Mouse (Mus musculus): ENCODE data around the gene Gm20431.
"Not testable (repeated sequence)": the region's sequence is repeated elsewhere in the genome, so short reads cannot be mapped to it uniquely, and the experiment has no call there.

Gm20431 gene

DNA sequence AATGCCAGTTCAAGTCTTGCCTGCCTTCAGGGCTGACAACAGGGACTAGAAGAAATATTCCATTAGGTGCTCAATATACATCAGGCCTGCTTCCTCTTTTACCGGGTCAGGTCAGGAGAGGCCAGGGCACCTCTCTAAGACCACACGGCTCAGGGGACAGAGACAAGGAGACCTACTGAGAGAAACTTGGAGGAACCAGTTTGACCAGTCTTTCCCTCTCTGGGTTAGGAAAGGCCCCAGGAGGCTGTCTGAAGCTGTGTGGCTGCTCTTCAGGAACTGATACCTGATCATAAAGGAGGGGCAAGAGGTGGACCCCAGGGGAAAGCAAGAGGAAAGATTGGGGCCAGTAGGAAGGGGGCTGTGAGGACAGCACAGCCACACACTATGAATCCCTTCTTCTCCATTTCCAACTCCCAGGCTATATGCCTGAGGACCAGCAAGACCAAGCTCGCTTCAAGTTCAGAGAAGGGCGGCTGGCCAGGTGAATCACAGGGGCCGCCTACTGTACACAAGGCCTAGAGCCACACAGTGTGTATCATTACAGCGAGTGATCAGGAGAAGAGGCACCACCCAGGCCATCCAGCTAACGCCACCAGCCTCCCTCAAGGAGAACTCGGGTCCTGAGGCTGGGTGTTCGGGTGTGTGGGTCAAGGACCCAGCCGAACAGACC is 2.0 kb downstream of the Gm20431 start:
- DNase-seq: peak; percentile 57 to 82

DNA sequence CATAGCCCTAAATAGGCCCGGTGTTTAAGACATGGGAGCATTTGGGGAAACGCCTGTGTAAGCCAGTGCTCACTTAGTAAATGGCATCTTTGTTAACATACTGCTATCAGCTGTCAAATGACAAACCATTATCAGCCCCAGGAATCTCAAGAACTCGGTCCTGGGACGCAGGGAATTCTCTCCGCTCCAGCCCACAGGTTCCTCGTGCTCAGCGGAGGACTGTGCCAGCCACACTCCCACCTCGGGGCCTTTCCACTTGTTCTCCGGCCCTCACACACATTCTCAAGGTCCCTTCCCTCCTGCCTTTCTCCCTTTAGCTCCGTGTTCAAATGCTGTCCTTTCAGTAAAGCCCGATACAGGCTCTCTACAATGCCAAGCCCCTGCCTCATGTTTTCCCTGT is 2.6 kb downstream of the Gm20431 start:
- no peak for DNase-seq

DNA sequence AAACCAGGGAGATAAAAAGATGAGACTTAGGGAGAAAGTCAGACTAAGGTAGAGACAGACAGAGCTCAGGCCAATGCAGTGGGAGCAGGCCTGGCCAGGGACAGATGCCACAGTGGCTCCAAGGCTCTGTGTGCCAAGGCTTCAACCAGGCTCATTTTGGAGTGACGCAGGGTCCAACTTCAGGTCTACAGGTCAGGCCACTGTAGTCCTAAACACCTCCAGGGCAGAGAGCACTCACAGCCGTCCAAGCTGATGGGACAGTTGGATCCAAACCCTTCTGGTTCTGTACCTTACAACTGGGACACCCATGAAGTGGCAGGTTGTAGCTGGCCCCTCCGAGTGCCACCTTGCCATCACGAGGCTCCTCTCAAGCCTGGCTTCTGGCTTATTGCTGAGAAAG is 3.3 kb downstream of the Gm20431 start:
- DNase-seq: no peak

- peak; percentile 72 to 78 for DNase-seq
These were observed 4.4 kb downstream of the Gm20431 start for GRCm38 (mm10) chr2:167656629-167657478.

- no peak for DNase-seq
These were observed 6.2 kb downstream of the Gm20431 start for GRCm38 (mm10) chr2:167654911-167655600.

- no peak for DNase-seq
These were observed 8.6 kb downstream of the Gm20431 start for GRCm38 (mm10) chr2:167652694-167653093.

DNA sequence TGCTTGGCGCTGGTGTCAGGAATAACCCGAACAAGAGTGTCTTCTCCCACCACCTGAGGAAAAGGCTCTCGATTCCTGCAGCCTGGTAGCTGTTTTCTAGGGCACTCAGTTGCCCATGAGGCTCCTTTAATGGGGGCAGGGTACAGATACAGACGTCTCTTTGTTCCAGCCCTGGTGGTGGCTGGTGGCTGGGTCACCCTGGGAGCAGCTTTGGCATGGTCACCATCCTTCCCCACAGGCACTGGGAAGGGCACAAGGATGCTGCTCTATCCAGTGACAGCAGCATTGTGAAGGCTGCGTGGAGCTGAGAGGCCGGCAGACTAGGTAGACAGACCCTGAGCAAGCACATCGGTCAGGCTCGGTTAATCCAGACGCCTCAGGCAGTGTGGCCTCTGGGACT is 9.7 kb downstream of the Gm20431 start:
- DNase-seq: no peak

- peak in 1 of 2 experiments; percentile 35 for DNase-seq
These were observed 11.8 kb downstream of the Gm20431 start for GRCm38 (mm10) chr2:167649290-167650032.

DNA sequence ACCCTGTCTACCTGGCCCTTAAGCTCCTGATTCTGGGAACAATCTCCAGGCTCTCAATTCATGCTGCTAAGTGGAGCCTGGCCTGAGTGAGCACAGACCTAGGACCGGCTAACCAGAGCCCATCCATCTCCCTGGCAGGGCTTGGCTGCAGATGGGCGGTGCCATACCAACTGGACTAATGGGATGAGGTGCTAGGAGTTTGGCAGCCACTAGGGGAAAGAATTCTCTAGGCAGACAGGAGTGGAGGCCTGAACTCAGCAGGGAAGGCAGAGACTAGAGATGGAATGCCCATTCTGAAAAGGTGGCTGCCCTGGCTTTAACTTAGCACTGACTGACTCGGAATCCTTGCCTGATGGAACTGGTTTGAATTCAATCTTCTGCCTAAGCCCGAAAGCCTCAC is 14.9 kb downstream of the Gm20431 start:
- no peak for DNase-seq

DNA sequence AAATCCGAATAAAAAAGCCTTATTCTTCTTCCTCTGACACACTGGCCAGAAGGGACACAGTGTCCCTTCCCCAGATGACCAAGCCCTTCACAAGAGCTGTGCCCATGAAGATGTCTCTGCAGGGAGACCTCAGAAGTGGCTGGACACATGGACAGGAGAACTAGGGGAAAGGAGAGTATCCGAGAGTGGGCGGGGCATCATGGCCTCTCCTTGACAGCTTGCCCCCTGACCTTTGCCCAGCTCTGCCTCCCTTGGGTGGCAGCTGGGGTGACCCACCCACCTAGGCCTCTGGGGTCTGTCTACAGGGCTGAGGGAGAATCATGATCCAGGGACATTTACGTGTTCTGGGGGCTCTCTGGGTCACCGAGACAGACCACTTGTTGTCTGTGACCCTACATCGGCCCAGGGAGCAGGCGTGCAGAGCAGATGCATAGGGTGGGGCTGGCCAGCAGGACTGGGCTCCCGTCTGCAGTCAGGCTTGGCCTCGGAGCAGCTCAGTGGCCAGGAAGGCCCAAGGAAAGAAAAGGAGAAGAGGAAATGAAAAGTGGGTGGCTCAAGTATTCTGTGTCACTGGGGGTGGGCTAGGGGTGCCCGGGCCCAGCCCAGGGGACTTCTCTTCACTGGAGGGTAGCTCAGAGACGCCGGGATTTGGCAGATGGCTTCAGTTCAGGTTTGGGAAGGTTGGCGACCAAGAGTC is 17.8 kb downstream of the Gm20431 start:
- not testable (repeated sequence) for DNase-seq

DNA sequence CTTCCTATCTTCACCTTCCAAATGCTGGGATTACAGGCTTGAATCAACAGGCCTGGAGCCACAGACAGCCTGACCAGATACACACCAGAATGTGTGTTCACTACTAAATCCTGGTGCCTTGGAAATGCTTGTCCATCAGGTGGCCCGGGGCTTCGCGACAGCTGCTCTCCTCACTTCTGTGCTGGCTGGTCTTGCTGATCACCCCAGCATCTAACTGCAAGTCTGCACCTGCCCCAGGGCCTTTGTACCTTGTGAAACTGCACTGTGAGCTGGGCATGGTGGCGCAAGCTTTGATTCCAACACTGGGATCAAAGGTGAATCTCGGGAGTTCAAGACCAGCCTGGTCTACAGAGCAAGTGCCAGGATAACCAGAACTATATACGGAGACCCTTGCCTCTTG is 19.1 kb downstream of the Gm20431 start:
- DNase-seq: no peak

DNA sequence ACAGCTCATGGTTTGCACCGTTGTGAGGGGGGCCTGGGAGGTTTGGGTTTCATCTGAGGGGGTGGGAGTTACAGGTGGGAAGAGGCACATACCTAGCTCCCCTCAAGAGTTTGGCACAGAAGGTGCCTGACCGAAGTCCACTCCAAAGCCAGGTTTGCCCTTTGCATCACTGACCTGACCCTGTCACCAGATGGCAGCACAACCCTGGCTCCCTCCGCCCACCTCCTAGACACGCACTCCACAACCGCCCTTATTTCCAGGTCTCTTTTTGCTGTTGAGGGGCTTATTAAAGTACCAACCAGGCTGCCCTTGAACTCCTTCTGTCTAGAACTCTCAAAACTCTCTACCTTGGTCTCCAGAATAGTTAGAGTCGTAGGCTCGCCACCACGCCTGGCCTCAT is 20.0 kb downstream of the Gm20431 start:
- DNase-seq: peak; percentile 65 to 71

DNA sequence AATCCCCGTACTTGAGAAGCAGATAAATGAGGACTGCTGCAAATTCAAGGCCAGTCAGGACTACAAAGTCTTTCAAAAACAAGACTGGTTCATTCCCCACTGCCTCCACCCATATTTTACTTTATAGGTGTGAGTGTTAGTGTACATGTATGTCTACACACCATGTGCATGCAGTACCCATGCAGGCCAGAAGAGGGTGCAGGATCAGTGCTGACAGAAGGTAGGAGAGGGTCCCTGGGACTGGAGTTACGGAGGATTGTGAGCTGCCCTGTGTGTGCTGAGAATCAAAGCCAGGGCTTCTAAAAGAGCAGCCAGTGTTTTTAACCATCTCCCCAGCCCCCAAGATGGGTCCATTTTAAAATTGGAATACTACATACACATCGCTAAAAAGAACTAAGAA is 21.0 kb downstream of the Gm20431 start:
- DNase-seq: no peak

GRCm38 (mm10) chr2:167634865-167635512 is 26.3 kb downstream of the Gm20431 start:
- DNase-seq: no peak

GRCm38 (mm10) chr2:167634338-167634770 is 26.9 kb downstream of the Gm20431 start:
- DNase-seq: peak; percentile 96 to 98

GRCm38 (mm10) chr2:167633537-167633872 is 27.8 kb downstream of the Gm20431 start:
- no peak for DNase-seq

- no peak for DNase-seq
These were observed 28.4 kb downstream of the Gm20431 start for GRCm38 (mm10) chr2:167632731-167633536.

DNA sequence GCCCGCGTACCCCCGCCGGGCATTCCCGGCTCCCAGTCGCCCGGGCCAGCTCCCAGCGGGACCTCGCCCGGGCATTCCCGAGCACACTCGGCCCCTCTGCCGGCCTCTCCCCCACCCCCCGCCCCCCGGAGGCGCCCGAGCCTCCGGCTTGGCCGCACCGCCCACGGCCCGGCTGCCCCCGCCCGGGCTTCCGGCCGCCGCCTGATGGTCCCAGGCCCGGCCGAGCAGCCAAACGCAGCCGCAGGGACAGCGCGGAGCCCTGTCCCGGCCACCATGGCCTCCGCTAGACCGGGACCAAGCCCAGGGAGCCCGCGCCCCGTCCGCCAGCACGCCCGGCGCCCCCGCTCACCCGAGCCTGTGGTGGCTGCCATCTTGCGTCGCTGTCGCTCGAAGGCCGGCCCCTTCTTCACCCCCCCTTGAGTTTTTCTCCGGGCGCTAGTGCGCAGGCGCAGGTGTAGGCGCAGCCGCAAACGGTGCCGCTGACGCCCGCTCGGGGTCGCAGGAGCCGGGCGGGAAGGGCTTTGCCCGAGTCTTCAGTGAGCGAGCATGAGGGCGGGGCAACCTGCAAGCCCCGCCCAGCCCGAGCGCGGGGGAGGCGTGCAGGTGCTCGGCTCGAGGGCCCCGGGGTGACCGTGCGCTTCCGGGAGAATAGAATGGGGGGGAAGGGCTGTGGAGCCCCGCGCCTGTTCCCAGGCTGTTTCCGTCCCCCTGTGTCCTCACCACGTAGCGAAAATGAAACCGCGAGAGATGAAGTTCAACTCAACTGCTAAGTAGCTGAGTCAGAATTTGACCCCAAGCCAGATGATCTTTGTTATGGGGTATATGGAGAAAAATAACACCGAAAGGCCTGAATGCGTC is 29.5 kb downstream of the Gm20431 start, which contains the start of gene Ube2v1:
Ube2v1 (minus strand) TSS at position 505 of the 858 bp plus-strand sequence.
- DNase-seq: peak; percentile 97 to 98

DNA sequence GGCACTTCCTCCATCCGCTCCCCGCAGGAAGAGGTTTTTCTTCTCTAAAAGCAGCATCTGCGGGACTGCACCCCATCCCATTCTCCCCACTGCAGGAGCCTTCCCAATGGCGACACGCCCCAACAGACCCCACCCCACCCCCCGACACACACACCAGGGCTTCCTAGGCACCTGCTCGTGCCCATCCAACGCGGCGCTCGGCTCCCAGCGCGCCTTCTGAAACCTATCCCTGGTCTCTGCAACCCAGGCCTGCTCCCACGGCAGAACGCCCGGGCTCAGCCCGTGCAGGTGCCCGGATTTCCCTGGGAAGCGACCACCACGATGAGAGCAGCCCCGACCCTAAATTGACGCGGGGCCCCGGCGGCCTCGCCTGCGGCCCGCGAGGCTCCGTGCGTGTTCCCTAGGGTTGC is 30.1 kb downstream of the Gm20431 start:
- no peak for DNase-seq

DNA sequence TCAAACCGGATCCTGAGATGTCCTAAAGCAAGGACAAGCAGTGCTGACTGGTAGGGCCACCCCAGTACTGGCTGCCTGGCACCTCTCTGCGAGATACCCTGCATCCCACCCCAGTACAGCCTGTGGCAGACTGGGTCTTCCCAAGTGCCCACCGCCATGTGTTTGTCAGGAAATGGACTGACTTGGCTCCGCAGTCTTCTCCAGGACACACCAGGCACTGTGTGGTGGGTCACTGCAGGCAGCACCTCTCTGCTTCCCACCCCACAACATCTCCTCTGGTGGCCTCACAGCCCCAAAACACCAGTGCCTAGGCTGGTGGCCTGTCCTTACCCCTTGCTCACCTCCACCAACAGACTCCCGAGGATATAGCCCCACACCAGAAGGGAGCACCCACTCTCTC is 30.9 kb downstream of the Gm20431 start:
- no peak for DNase-seq
